Mouse (Mus musculus) myocyte (in vitro differentiated cells): ENCODE measurements at regions not wholly inside any gene's neighbourhood (a gene's known extent, or its start where the extent isn't known, plus 50 kb on each side); places are given as distances from the start of the nearest gene placed in this dataset.

ENCODE experiments used
- E2F4 ChIP-seq: IDR thresholded peaks from one replicate; pipeline ENCODE4 v1.6.1; 2011; ENCODE audit warnings: mild to moderate bottlenecking, control low read depth, moderate library complexity; ENCODE audit not compliant: insufficient read depth
- MAX ChIP-seq: IDR thresholded peaks from one replicate; pipeline ENCODE4 v1.6.1; 2011; ENCODE audit warnings: low read depth, mild to moderate bottlenecking, control low read depth
- POLR2A ChIP-seq: IDR thresholded peaks from one replicate; pipeline ENCODE4 v1.6.1; 2011; ENCODE audit warnings: low read depth, mild to moderate bottlenecking, control low read depth, moderate library complexity; ENCODE audit not compliant: insufficient read length
- POLR2AphosphoS2 ChIP-seq: IDR thresholded peaks from one replicate; pipeline ENCODE4 v1.6.1; 2011; ENCODE audit warnings: low read depth, control low read depth; ENCODE audit not compliant: insufficient read length
- SRF ChIP-seq: IDR thresholded peaks from one replicate; pipeline ENCODE4 v1.6.1; 2011; ENCODE audit warnings: low read depth; ENCODE audit not compliant: control insufficient read depth, insufficient read length
- USF1 ChIP-seq: IDR thresholded peaks from one replicate; pipeline ENCODE4 v1.6.1; 2011; ENCODE audit warnings: low read depth, mild to moderate bottlenecking, control low read depth, moderate library complexity

- TF ChIP-seq POLR2A: no peak
- TF ChIP-seq USF1: no peak
- TF ChIP-seq E2F4: no peak
- TF ChIP-seq POLR2AphosphoS2: no peak
- no peak for TF ChIP-seq SRF
- TF ChIP-seq MAX: no peak
These were observed 418.0 kb upstream of the Cdh4 start for GRCm38 (mm10) chr2:179024225-179024624.
